Mouse (Mus musculus): ENCODE measurements at regions not wholly inside any gene's neighbourhood (a gene's known extent, or its start where the extent isn't known, plus 50 kb on each side); places are given as distances from the start of the nearest gene placed in this dataset.

GRCm38 (mm10) chr9:11145799-11146198 lies 241.2 kb upstream of the Cntn5 start:
- no peak for TF ChIP-seq CTCF (IDR thresholded peaks at IDR 0.05; ENCODE audit: low read depth, low read length)
- no peak for TF ChIP-seq POLR2A (IDR thresholded peaks at IDR 0.05; ENCODE audit: insufficient read depth, low read length)
